Mouse (Mus musculus) hindbrain, embryonic 12.5 days (tissue): ENCODE data around the gene Gm21188. TPM values are rescaled to one million over a fixed set of nuclear protein-coding genes. Genes with fewer than 3 reads are reported as not detected.
A peak's percentile ranks its signal among the peaks of the same experiment; 100 is the strongest.
"Not testable (repeated sequence)": the region's sequence is repeated elsewhere in the genome, so short reads cannot be mapped to it uniquely, and the experiment has no call there.

ENCODE experiments used
- ATAC-seq: fragments of 200-750 bp; cut with Nextera tagmentation; 2 replicates; pipeline ENCODE4 v1.8.0; 2017; ENCODE audit warnings: moderate TSS enrichment; ENCODE audit not compliant: low FRiP score
- H3K27ac ChIP-seq: fragments of 300-500 bp; sonication (generic); 2 replicates; pipeline ENCODE4 v1.5.1; 2016; ENCODE audit warnings: mild to moderate bottlenecking
- H3K27me3 ChIP-seq: fragments of 300-500 bp; sonication (generic); 2 replicates; pipeline ENCODE4 v1.6.1; 2016; ENCODE audit warnings: mild to moderate bottlenecking
- H3K36me3 ChIP-seq: fragments of 300-500 bp; sonication (generic); 2 replicates; pipeline ENCODE4 v1.6.1; 2016; ENCODE audit warnings: mild to moderate bottlenecking
- H3K4me1 ChIP-seq: fragments of 300-500 bp; sonication (generic); 2 replicates; pipeline ENCODE4 v1.6.1; 2016
- H3K4me2 ChIP-seq: fragments of 300-500 bp; sonication (generic); replicated peaks from 2 replicates; pipeline ENCODE4 v1.6.1; 2016; ENCODE audit warnings: mild to moderate bottlenecking
- H3K4me3 ChIP-seq: fragments of 300-500 bp; sonication (generic); 2 replicates; pipeline ENCODE4 v1.5.1; 2016; ENCODE audit warnings: mild to moderate bottlenecking
- H3K9ac ChIP-seq: fragments of 300-500 bp; sonication (generic); 2 replicates; pipeline ENCODE4 v1.6.1; 2016; ENCODE audit warnings: mild to moderate bottlenecking, moderate library complexity
- H3K9me3 ChIP-seq: fragments of 300-500 bp; sonication (generic); replicated peaks from 2 replicates; pipeline ENCODE4 v1.6.1; 2016; ENCODE audit warnings: mild to moderate bottlenecking
- WGBS: fragments of 180-500 bp; shearing (Covaris S2); methylation state at CpG from one replicate; pipeline ENCODE4 v1.1.7; 2016; 5-methylcytosine and 5-hydroxymethylcytosine counted together
- polyA plus RNA-seq: library from polyadenylated mRNA; unstranded; fragments of >200 nt; fragmentation: Nextera tagmentation; extraction: Ambion mirVana; gene quantifications from 2 replicates; pipeline ENCODE4 v1.2.1, GENCODE M21; 2016

Gene Gm21188
- not detected in 2 replicates for polyA plus RNA-seq

DNA sequence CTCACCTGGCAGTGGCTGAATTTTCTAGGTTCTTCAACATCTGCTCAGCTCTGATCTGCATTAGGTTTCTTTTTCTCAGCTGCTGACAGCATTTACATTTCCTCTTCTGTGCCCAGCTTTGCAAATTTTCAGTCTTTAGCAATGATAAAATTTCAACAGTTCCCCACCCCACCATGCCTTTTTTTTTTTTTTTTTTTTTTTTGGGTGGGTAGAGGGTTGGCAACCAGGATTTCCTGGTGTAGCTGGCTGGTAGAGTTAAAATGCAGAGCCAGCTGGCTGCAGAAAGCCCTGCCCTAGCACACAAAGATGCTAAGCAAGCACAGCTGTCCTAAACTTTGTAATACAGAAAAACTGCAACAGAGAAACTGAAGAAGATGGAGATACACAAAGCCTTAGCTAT lies at the start of gene Gm21188:
Gene Gm21188 (minus strand): TSS at position 110 of the 400 bp plus-strand sequence.
- H3K27me3 ChIP-seq = not testable (repeated sequence)

DNA sequence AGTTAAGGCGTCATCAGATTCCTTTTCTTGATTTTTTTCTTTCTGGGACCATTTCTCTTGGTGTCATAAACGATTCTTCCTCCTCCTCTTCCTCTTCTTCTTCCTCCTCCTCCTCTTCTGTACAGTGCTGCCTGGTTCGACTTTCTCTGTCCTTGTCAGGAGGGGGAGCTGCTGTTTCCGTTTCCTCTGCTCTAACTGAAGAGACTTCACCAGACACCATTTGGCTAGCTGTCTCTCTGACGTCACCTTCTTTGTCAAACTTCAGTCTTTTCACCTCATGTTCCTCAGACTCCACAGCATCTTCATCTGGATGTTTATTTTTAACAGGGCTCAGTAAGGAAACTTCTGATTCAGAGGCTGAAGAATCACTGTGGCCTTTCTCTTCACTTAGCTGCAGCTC lies 47.3 kb upstream of the Gm21188 start:
- not testable (repeated sequence) for H3K36me3 ChIP-seq, H3K27ac ChIP-seq, H3K27me3 ChIP-seq, H3K4me2 ChIP-seq, H3K9me3 ChIP-seq, H3K9ac ChIP-seq, ATAC-seq, H3K4me3 ChIP-seq, H3K4me1 ChIP-seq
- no CpG with 5 or more reads among the region's 5 CpGs for WGBS

More for the DNA sequence above, at the start of gene Gm21188:
- not testable (repeated sequence) for H3K4me3 ChIP-seq, H3K4me1 ChIP-seq, H3K36me3 ChIP-seq, H3K4me2 ChIP-seq, H3K9me3 ChIP-seq, H3K27ac ChIP-seq, ATAC-seq, H3K9ac ChIP-seq

DNA sequence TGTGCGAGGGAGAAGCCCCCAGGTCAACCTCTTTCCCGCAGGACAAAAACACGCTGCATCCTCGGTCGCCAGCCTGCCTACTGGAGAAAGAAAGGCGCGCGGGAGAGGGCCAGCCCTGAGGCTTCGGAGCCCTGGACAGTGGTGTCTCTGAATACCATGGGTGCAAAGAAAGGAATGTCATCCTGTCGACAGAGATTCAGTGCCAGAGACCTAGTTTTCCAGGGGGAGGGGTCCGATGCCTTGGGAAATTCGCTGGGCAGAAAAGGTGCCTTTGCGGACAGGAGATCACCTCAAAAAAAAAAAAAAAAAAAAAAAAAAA lies 44.9 kb upstream of the Gm21188 start:
- WGBS = 0% methylated on average over 7 of the region's 13 CpGs
- peak; percentile 66 for ATAC-seq
- H3K4me2 ChIP-seq = not testable (repeated sequence)

DNA sequence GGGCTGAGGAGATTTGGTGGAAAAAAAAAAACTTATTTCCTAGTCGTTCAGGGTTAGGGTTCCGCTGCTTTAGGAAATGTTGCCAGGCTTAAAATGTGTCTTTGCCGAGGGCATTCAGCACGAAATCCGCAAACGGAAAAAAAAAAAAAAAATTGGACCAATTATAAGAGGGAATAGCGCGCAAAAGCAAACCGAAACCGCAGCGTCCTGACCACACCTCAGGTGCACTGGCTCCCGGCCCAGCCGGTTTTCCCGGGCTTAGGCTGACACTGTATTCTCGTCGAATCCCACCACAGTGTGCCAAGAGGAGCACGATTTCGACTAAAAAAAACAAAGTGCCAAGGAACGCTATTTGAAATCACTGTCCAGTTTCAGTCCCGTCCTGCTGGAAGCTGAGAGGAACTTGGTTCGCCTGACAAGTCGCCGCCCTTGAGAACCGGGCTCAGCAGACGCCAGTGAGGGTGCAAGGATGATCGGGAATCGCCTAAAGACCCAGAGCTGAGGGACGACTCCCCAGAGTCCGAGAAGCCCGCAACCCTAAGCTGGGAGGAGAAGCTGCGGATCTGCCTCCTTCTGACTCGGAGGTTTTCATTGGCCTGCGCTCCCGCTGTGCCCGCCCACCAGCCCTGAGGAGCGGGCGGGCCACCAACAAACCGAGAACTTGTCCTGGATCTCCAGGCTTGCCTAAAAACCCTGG lies 44.4 kb upstream of the Gm21188 start:
- peak; percentile 85 for ATAC-seq
- H3K4me1 ChIP-seq, H3K4me3 ChIP-seq, H3K9ac ChIP-seq, H3K27ac ChIP-seq, H3K36me3 ChIP-seq, H3K27me3 ChIP-seq, H3K9me3 ChIP-seq: not testable (repeated sequence)
- WGBS = 0% methylated on average over 24 of the region's 38 CpGs
- 0 out of 2 replicates have a peak overlapping the region, but pooled peaks have one; percentile 13 for H3K4me2 ChIP-seq

More for the DNA sequence above, 44.9 kb upstream of the Gm21188 start:
- not testable (repeated sequence) for H3K9me3 ChIP-seq, H3K36me3 ChIP-seq, H3K27ac ChIP-seq, H3K4me1 ChIP-seq, H3K9ac ChIP-seq, H3K27me3 ChIP-seq, H3K4me3 ChIP-seq

DNA sequence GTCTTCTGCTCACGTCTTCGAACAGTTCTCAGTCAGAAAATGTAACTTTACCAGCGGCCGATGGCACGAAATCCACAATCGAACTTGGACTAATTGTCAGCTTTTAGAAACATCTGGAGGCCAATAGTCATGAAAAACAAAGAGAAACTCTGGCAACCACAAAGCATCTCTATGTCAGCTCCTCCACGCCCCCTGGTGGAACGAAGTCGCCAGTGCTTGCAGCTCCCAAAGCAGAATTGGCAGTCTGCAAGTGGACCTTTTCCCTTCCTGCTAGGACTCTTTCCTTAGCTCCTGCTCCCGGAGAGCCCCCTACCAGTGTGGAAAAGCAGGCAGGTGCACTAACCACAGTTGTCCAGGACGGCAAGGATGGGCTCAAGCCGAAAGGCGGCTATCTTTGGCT lies 41.0 kb upstream of the Gm21188 start:
- H3K4me1 ChIP-seq, H3K36me3 ChIP-seq, H3K9me3 ChIP-seq, H3K4me2 ChIP-seq, H3K9ac ChIP-seq, H3K4me3 ChIP-seq, H3K27ac ChIP-seq, ATAC-seq, H3K27me3 ChIP-seq: not testable (repeated sequence)
- no CpG with 5 or more reads among the region's 13 CpGs for WGBS

DNA sequence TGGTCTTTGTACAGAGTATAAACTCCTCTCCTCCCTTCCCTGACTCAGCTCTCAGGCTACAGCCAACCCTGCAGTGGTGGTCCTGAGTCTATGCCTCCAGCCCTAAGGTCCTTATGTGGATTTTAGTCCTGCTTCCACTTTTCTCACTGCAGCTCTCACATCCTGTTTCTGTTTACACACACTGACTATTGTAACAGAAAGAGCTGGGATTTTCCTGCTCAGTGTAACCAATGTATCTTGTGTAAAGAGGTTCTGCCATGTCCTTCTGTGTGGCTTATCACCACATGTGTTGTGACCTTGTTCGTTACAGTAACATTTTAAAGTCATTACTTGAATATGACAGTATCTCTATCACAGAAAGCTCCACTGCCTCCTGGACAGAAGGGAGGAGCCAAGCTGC lies 27.6 kb upstream of the Gm21188 start:
- WGBS = no CpG with 5 or more reads among the region's 1 CpGs

DNA sequence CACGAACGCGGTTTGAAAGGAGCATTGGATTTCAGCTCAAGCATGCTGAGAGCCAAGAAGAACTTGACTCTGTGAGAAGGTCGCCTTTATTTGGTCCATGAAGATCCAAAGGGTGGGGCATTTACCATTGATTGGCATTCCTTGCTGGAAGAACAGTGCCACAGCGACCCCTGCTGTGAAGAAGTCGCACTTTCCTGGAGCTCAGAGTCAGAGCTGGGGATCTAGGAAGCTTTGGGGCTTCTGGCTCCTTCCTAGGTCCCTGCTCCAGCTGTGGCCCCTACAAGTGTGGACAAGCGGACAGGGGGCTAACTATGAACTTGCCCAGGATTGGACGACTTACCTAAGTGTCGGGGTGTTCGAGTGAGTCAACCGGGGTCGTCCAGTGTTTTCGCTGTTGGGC lies 18.9 kb upstream of the Gm21188 start:
- WGBS = no CpG with 5 or more reads among the region's 13 CpGs
- ATAC-seq = peak; percentile 40
- not testable (repeated sequence) for H3K27me3 ChIP-seq, H3K4me3 ChIP-seq, H3K36me3 ChIP-seq, H3K4me2 ChIP-seq, H3K4me1 ChIP-seq, H3K9me3 ChIP-seq, H3K9ac ChIP-seq, H3K27ac ChIP-seq

More for the DNA sequence above, 27.6 kb upstream of the Gm21188 start:
- not testable (repeated sequence) for H3K9ac ChIP-seq, H3K4me3 ChIP-seq, H3K4me1 ChIP-seq, H3K27ac ChIP-seq, H3K36me3 ChIP-seq, H3K4me2 ChIP-seq, H3K27me3 ChIP-seq, ATAC-seq, H3K9me3 ChIP-seq

DNA sequence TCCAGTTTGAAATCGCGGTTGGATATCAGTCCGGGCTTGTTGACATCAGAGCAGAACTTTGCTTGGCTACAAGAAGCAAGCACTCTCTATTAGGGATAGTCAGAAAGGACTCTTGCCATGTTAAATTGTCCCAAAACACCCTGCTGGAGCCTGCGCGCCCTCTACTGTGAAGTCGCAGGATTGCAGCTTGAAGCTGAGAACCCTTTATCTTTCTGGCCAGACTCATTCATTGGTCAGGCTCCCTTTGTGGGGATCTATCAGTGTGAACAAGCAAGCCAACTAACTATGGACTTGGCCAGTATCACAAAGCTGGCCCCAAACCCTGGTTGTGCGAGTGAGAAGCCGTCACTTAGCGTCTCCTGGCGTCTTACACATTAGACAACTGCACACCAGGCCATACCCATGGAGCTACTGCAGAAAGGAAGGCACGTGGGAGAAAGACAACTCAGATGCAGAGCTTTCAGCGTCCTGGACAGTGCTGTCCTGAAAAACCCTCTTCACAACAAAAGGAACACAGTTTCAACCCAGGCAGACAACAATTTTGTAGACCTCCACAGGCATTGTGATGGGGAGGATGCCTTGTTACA lies 18.1 kb upstream of the Gm21188 start:
- ATAC-seq = not testable (repeated sequence)

DNA sequence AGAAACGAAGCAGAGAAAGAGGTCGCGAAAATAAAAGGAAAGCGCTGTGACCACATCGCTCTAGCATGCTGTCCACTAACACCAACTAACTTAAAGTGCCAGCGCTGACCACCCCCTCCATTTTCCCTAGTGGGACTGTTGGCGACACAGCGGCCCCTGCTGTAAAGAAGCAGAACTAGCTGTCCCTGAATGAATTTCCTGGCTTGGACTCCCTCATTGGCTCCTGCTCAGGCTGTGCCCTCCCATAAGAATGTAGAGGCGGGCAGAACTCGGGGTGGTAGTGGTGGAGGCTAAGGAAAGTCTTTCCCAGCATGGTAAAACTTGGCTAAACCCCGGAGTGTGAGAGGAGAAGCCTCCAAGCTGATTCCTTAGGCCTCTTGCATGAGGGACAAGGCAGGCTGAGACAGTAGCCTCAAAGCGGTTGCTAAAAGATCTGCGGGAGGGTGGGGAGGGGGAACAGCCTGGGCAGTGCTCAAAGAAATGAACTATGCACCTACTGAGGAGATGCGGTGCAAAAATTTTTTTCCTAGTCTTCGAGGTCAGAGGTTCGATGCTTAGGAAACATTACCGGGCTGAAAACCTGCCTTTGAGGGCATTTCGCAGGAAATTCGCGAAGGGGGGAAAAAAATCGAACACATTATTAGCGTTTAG lies 11.6 kb upstream of the Gm21188 start:
- not testable (repeated sequence) for H3K9me3 ChIP-seq, H3K27me3 ChIP-seq, H3K36me3 ChIP-seq, H3K27ac ChIP-seq, H3K4me3 ChIP-seq, H3K4me2 ChIP-seq, H3K4me1 ChIP-seq, H3K9ac ChIP-seq
- ATAC-seq = peak; percentile 78
- no CpG with 5 or more reads among the region's 22 CpGs for WGBS

More for the DNA sequence above, 18.1 kb upstream of the Gm21188 start:
- H3K9ac ChIP-seq, H3K4me1 ChIP-seq, H3K4me3 ChIP-seq, H3K27ac ChIP-seq, H3K27me3 ChIP-seq, H3K4me2 ChIP-seq, H3K9me3 ChIP-seq, H3K36me3 ChIP-seq: not testable (repeated sequence)
- WGBS = no CpG with 5 or more reads among the region's 12 CpGs

DNA sequence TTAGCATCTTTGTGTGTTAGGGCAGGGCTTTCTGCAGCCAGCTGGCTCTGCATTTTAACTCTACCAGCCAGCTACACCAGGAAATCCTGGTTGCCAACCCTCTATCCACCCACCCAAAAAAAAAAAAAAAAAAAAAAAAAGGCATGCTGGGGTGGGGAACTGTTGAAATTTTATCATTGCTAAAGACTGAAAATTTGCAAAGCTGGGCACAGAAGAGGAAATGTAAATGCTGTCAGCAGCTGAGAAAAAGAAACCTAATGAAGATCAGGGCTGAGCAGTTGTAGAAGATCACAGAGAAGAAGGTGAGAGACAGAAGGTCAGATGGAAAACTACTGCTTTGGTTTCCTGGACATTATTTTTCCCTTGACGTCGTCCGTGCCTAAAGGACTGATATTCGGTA lies 10.9 kb upstream of the Gm21188 start:
- H3K27ac ChIP-seq, H3K27me3 ChIP-seq, H3K36me3 ChIP-seq, H3K9ac ChIP-seq, H3K4me1 ChIP-seq, ATAC-seq, H3K9me3 ChIP-seq, H3K4me2 ChIP-seq, H3K4me3 ChIP-seq: not testable (repeated sequence)
- no CpG with 5 or more reads among the region's 4 CpGs for WGBS

DNA sequence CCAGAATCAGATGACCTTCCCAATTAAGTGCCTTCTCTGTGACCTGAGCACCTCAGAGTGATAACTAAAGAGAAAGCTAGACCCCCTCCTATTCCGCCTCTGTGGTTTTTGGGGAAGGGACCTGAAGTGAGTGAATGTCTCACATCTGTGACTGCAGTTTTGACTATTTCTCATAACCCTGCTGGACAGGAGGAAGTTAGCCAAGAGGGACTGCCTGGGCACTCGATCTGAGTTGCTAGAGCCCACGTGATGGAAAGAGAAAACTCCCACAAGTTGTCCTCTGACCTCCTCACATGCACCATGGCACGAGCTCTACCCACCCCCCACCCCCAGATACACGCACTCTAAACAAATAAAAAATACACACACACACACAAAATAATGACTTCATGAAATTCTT lies 3.4 kb downstream of the Gm21188 start:
- not testable (repeated sequence) for H3K9me3 ChIP-seq, H3K9ac ChIP-seq, H3K4me2 ChIP-seq, H3K27me3 ChIP-seq, H3K4me3 ChIP-seq, H3K36me3 ChIP-seq, H3K4me1 ChIP-seq, H3K27ac ChIP-seq, ATAC-seq
- WGBS = no CpG with 5 or more reads among the region's 5 CpGs

DNA sequence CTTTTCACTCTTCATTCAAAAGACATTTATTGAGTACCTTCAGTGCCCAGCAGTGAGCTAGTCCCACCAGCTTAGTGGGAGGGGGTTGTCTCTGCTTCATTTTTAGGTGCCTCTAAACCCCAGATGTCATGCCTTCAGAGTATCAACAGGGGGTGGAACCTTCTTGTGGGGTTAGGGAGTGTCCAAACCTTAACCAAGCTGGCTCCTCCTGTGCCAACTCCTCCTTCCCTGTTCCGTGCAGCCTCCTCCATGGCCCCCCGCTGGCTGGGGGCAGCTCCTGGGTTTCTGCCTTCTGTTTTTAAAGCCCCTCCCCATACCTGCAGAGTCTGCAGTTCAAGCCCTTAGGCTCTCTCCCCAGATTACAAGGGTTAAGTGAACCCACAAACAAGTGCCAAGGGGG lies 3.8 kb downstream of the Gm21188 start:
- H3K4me3 ChIP-seq, H3K4me1 ChIP-seq, H3K27ac ChIP-seq, H3K36me3 ChIP-seq, ATAC-seq, H3K9ac ChIP-seq, H3K9me3 ChIP-seq, H3K27me3 ChIP-seq, H3K4me2 ChIP-seq: not testable (repeated sequence)
- no CpG with 5 or more reads among the region's 2 CpGs for WGBS
